In the genomic region with DNA sequence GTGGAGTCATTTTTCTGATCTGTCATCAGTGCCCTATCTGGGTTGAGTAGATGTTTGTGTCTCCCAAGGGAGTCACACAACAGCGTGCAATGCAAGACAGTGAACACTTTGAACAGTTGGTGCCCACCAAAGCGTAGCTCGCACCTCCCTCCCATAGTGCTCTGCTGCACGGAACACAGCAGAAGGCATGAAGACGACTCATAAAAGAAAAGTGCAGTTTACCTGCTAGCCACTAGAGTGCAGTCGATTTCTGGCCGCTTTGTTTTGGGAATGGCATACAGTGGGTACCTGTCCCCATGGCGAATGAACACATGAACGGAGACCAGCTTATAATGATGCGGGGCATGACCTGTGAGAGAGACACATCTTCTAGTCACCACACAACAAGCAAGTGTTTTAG, we compare ENCODE assay signal across 8 mouse cellular contexts. TPM values are rescaled to one million over a fixed set of nuclear protein-coding genes. Genes with fewer than 3 reads are reported as not detected.
DNase-seq lines count a peak whose midpoint lies in the region; ATAC-seq and TF ChIP-seq lines count a peak whose summit lies in the region.

No protein-coding gene starts in this region.

- TF ChIP-seq EP300 in lung, postnatal 0 days (IDR thresholded peaks at IDR 0.05) = no peak

- peak; percentile 79 for ATAC-seq in Patski
- peak; percentile 56 for ATAC-seq in embryonic facial prominence, embryonic 14.5 days (ENCODE audit: low read depth)
- ATAC-seq in hindbrain, postnatal 0 days = peak; percentile 73
- no peak for ATAC-seq in lung, postnatal 0 days

- peaks cover 4% of the 10 kb centered on the region; the same call in 1 of the 2 replicates for H3K9me3 ChIP-seq in embryonic facial prominence, embryonic 14.5 days (ENCODE audit: control insufficient read depth, low read length)
- no peaks in the 10 kb centered on the region for H3K9me3 ChIP-seq in hindbrain, postnatal 0 days (ENCODE audit: low read length)
- H3K9me3 ChIP-seq in lung, postnatal 0 days (ENCODE audit: low read length) = no peaks in the 10 kb centered on the region

- DNase-seq in liver, adult 2 months (ENCODE audit: extremely low read depth, low read depth, low spot score) = peak; percentile 20
- no peak for DNase-seq in liver
- DNase-seq in Patski (ENCODE audit: low read depth, low spot score) = peak; percentile 38
- DNase-seq in embryonic facial prominence, embryonic 14.5 days (ENCODE audit: low spot score) = no peak
- DNase-seq in hindbrain, postnatal 0 days (ENCODE audit: low spot score) = peak; percentile 80
- peak; percentile 61 for DNase-seq in lung, postnatal 0 days (ENCODE audit: low spot score)
- peak; percentile 74 for DNase-seq in splenic B cell, adult 2 months (ENCODE audit: low read depth, low spot score)
- DNase-seq in urinary bladder, postnatal 25 days (ENCODE audit: low spot score) = no peak

- no peaks in the 10 kb centered on the region for H3K27me3 ChIP-seq in liver, adult 2 months (ENCODE audit: control insufficient read depth, insufficient read depth, low read length)
- no peaks in the 10 kb centered on the region for H3K27me3 ChIP-seq in Patski
- no peaks in the 10 kb centered on the region for H3K27me3 ChIP-seq in embryonic facial prominence, embryonic 14.5 days (replicated peaks; ENCODE audit: control insufficient read depth, insufficient read depth, low read length)
- H3K27me3 ChIP-seq in hindbrain, postnatal 0 days (ENCODE audit: insufficient read depth, low read length) = no peaks in the 10 kb centered on the region
- no peaks in the 10 kb centered on the region for H3K27me3 ChIP-seq in lung, postnatal 0 days (replicated peaks; ENCODE audit: insufficient read depth, low read length)
- no peaks in the 10 kb centered on the region for H3K27me3 ChIP-seq in splenic B cell, adult 2 months (ENCODE audit: control insufficient read depth, insufficient read depth, low read length, poor library complexity, severe bottlenecking)

- H3K4me3 ChIP-seq in liver, adult 2 months (ENCODE audit: insufficient read depth, low read depth, low read length) = no peak overlapping the region
- no peak overlapping the region for H3K4me3 ChIP-seq in embryonic facial prominence, embryonic 14.5 days (ENCODE audit: low read depth, low read length)
- H3K4me3 ChIP-seq in hindbrain, postnatal 0 days (ENCODE audit: low read length) = no peak overlapping the region
- H3K4me3 ChIP-seq in lung, postnatal 0 days (ENCODE audit: low read depth, low read length) = no peak overlapping the region

- no peaks in the 10 kb centered on the region for H3K79me2 ChIP-seq in liver, adult 2 months (ENCODE audit: control insufficient read depth, insufficient read depth, low read length)

- no peak for TF ChIP-seq POLR2A in liver, adult 2 months (IDR thresholded peaks at IDR 0.05; ENCODE audit: extremely low read depth, insufficient read depth, low read length)

- no peak overlapping the region for H3K4me2 ChIP-seq in embryonic facial prominence, embryonic 14.5 days (ENCODE audit: low read depth, low read length)
- H3K4me2 ChIP-seq in hindbrain, postnatal 0 days (ENCODE audit: low read depth, low read length) = no peak overlapping the region
- H3K4me2 ChIP-seq in lung, postnatal 0 days (replicated peaks; ENCODE audit: low read depth, low read length) = no peak overlapping the region

- no peaks in the 10 kb centered on the region for H3K4me1 ChIP-seq in liver, adult 2 months (ENCODE audit: control insufficient read depth, insufficient read depth, low read length)
- H3K4me1 ChIP-seq in embryonic facial prominence, embryonic 14.5 days (ENCODE audit: control insufficient read depth, insufficient read depth, low read length) = peaks cover 5% of the 10 kb centered on the region; the same call in 1 of the 2 replicates
- no peaks in the 10 kb centered on the region for H3K4me1 ChIP-seq in hindbrain, postnatal 0 days (ENCODE audit: insufficient read depth, low read length)
- no peaks in the 10 kb centered on the region for H3K4me1 ChIP-seq in lung, postnatal 0 days (ENCODE audit: insufficient read depth, low read depth, low read length)

- H3K9ac ChIP-seq in liver, adult 2 months (ENCODE audit: low read depth, low read length) = no peak overlapping the region
- no peak overlapping the region for H3K9ac ChIP-seq in embryonic facial prominence, embryonic 14.5 days (ENCODE audit: low read depth, low read length)
- no peak overlapping the region for H3K9ac ChIP-seq in hindbrain, postnatal 0 days (replicated peaks; ENCODE audit: low read length)
- H3K9ac ChIP-seq in lung, postnatal 0 days (replicated peaks; ENCODE audit: low read depth) = no peak overlapping the region

- POLR2A ChIA-PET in Patski (lab: Charles Lee) = no interaction called here

- no peak overlapping the region for H3K27ac ChIP-seq in liver, adult 2 months (replicated peaks; ENCODE audit: insufficient read depth, low read depth, low read length)
- no peak overlapping the region for H3K27ac ChIP-seq in embryonic facial prominence, embryonic 14.5 days (replicated peaks; ENCODE audit: low read depth, low read length)
- peak overlapping the region; percentile 55; the same call in 1 of the 2 replicates for H3K27ac ChIP-seq in hindbrain, postnatal 0 days
- no peak overlapping the region for H3K27ac ChIP-seq in lung, postnatal 0 days (ENCODE audit: low read length)

- in situ Hi-C loops in Patski (cut with MboI; ENCODE audit: low pct_unique_long_range_greater_than_20kb) = no loop called here

- TF ChIP-seq CTCF in liver, adult 2 months (IDR thresholded peaks at IDR 0.05; ENCODE audit: low read depth, low read length) = peak; percentile 47
- TF ChIP-seq CTCF in Patski (IDR thresholded peaks at IDR 0.05) = peak; percentile 90
- TF ChIP-seq CTCF in hindbrain, postnatal 0 days (IDR thresholded peaks at IDR 0.05; ENCODE audit: low read depth) = peak; percentile 81
- TF ChIP-seq CTCF in lung, postnatal 0 days (IDR thresholded peaks at IDR 0.05) = peak; percentile 82

- H3K36me3 ChIP-seq in liver, adult 2 months (ENCODE audit: control insufficient read depth, insufficient read depth, low read length) = no peaks in the 10 kb centered on the region
- no peaks in the 10 kb centered on the region for H3K36me3 ChIP-seq in embryonic facial prominence, embryonic 14.5 days (ENCODE audit: control insufficient read depth, insufficient read depth, low read length)
- H3K36me3 ChIP-seq in hindbrain, postnatal 0 days (ENCODE audit: insufficient read depth, low read length) = no peaks in the 10 kb centered on the region
- H3K36me3 ChIP-seq in lung, postnatal 0 days (ENCODE audit: insufficient read depth, low read length) = no peaks in the 10 kb centered on the region
- no peaks in the 10 kb centered on the region for H3K36me3 ChIP-seq in splenic B cell, adult 2 months (ENCODE audit: control insufficient read depth, insufficient read depth, low read length, poor library complexity, severe bottlenecking)

- CTCF ChIA-PET in Patski (lab: Charles Lee) = interaction anchor here (0.8 to 2.7 kb wide), 16 partner anchors 10 to 75 kb away, joined by 3 to 23 read pairs (median 4); a partner anchor contains a TSS

- 40% methylated on average over 10 of the region's 10 CpGs for WGBS in liver, adult 2 months
- 30% methylated on average over 10 of the region's 10 CpGs for WGBS in embryonic facial prominence, embryonic 14.5 days
- 26% methylated on average over 10 of the region's 10 CpGs for WGBS in hindbrain, postnatal 0 days
- WGBS in lung, postnatal 0 days = 36% methylated on average over 10 of the region's 10 CpGs

RNA-seq across cellular contexts. Expression of a gene that starts 53.6 kb away (rescaled TPM):
- total RNA-seq in liver, adult 2 months (2014; rRNA removed) = 6.0 and 7.2 TPM in 2 replicates
- polyA plus RNA-seq in liver, adult 2 months (2012; rRNA removed) = 4.5 and 5.5 TPM in 2 replicates
- 26.8 TPM for polyA plus RNA-seq in Patski (2021)
- polyA plus RNA-seq in embryonic facial prominence, embryonic 14.5 days (2014; fragmentation: Nextera tagmentation; extraction: Ambion mirVana) = 31.4 and 34.7 TPM in 2 replicates
- 24.1 and 28.9 TPM in 2 replicates for total RNA-seq in hindbrain, postnatal 0 days (2014; rRNA removed)
- polyA plus RNA-seq in hindbrain, postnatal 0 days (2015; fragmentation: Nextera tagmentation; extraction: Ambion mirVana) = 23.2 and 23.4 TPM in 2 replicates
- polyA plus RNA-seq in lung, postnatal 0 days (2015; fragmentation: Nextera tagmentation; extraction: Ambion mirVana) = 6.5 and 7.9 TPM in 2 replicates

Comparison
In these comparisons a context has a peak if more than half of its experiments do, and no peak if none do; other contexts are left out.
1. DNase-seq: peak in liver, adult 2 months (single experiment), Patski (single experiment), hindbrain, postnatal 0 days (single experiment), lung, postnatal 0 days (single experiment) and splenic B cell, adult 2 months (single experiment); none in liver (single experiment), embryonic facial prominence, embryonic 14.5 days (single experiment) and urinary bladder, postnatal 25 days (single experiment).
2. Peak in every context shown above with its lines, with median percentiles within 50 percentile points of each other: CTCF ChIP-seq.